9 mouse cellular contexts compared by ENCODE assay signal in genomic region chr5:111755330-111755729, GRCm38 (mm10). TPM values are rescaled to one million over a fixed set of nuclear protein-coding genes. Genes with fewer than 3 reads are reported as not detected.
DNase-seq lines count a peak whose midpoint lies in the region; ATAC-seq lines count a peak whose summit lies in the region.
"Had no signal": no experiment of that assay in that cellular context is flagged by ENCODE, and none has a peak within 500 bp of the region (broad histone marks: within the 10 kb centered on the region; RNA-seq: fewer than 3 reads in every experiment).

No protein-coding gene starts in this region.

- H3K27me3 ChIP-seq in lung, embryonic 15.5 days = no peaks in the 10 kb centered on the region
- no peaks in the 10 kb centered on the region; the same call in 1 of the 2 replicates for H3K27me3 ChIP-seq in embryonic facial prominence, embryonic 12.5 days
- H3K27me3 ChIP-seq in limb, embryonic 13.5 days = peaks cover 53% of the 10 kb centered on the region
- no peaks in the 10 kb centered on the region for H3K27me3 ChIP-seq in neural tube, embryonic 15.5 days (replicated peaks)

- ATAC-seq in lung, embryonic 15.5 days (ENCODE audit: borderline replicate concordance, extremely low read depth, low FRiP score, low TSS enrichment) = peak; percentile 62; the same call in 1 of the 2 replicates
- no peak for ATAC-seq in embryonic facial prominence, embryonic 12.5 days (ENCODE audit: insufficient number of reproducible peaks, insufficient read depth, low FRiP score, low TSS enrichment)
- ATAC-seq in limb, embryonic 13.5 days (ENCODE audit: low FRiP score, low read depth) = peak; percentile 66
- ATAC-seq in neural tube, embryonic 15.5 days (ENCODE audit: low FRiP score) = no peak

- no peak overlapping the region for H3K4me2 ChIP-seq in lung, embryonic 15.5 days
- H3K4me2 ChIP-seq in embryonic facial prominence, embryonic 12.5 days (replicated peaks) = peak overlapping the region; percentile 8; the same call in 1 of the 2 replicates
- H3K4me2 ChIP-seq in limb, embryonic 13.5 days (replicated peaks) = no peak overlapping the region
- H3K4me2 ChIP-seq in neural tube, embryonic 15.5 days = 0 out of 2 replicates have a peak overlapping the region, but pooled peaks have one; percentile 34

- no peaks in the 10 kb centered on the region for H3K36me3 ChIP-seq in lung, embryonic 15.5 days
- no peaks in the 10 kb centered on the region for H3K36me3 ChIP-seq in embryonic facial prominence, embryonic 12.5 days
- no peaks in the 10 kb centered on the region for H3K36me3 ChIP-seq in limb, embryonic 13.5 days
- H3K36me3 ChIP-seq in neural tube, embryonic 15.5 days = no peaks in the 10 kb centered on the region

- WGBS in lung, embryonic 15.5 days = 15% methylated on average over 5 of the region's 5 CpGs
- WGBS in embryonic facial prominence, embryonic 12.5 days = 5% methylated on average over 5 of the region's 5 CpGs
- WGBS in limb, embryonic 13.5 days = 13% methylated on average over 5 of the region's 5 CpGs
- 12% methylated on average over 5 of the region's 5 CpGs for WGBS in neural tube, embryonic 15.5 days

- no peak for DNase-seq in lung, postnatal 25 days (ENCODE audit: low spot score)
- DNase-seq in right cerebral cortex, postnatal 14 days = no peak
- no peak for DNase-seq in gastrocnemius, adult 18-20 months (ENCODE audit: low spot score)
- DNase-seq in frontal cortex, postnatal 14 days (ENCODE audit: low spot score in 2 of 2) = no peak

- H3K9ac ChIP-seq in lung, embryonic 15.5 days = no peak overlapping the region
- H3K9ac ChIP-seq in embryonic facial prominence, embryonic 12.5 days = no peak overlapping the region
- H3K9ac ChIP-seq in limb, embryonic 13.5 days = no peak overlapping the region
- no peak overlapping the region for H3K9ac ChIP-seq in neural tube, embryonic 15.5 days (replicated peaks)

- H3K4me1 ChIP-seq in lung, embryonic 15.5 days = peaks cover 5% of the 10 kb centered on the region; the same call in 1 of the 2 replicates
- H3K4me1 ChIP-seq in embryonic facial prominence, embryonic 12.5 days = peaks cover 3% of the 10 kb centered on the region
- H3K4me1 ChIP-seq in limb, embryonic 13.5 days = peaks cover 6% of the 10 kb centered on the region; the same call in 1 of the 2 replicates
- H3K4me1 ChIP-seq in neural tube, embryonic 15.5 days = peaks cover 11% of the 10 kb centered on the region

- no peak overlapping the region for H3K4me3 ChIP-seq in lung, embryonic 15.5 days
- H3K4me3 ChIP-seq in embryonic facial prominence, embryonic 12.5 days = no peak overlapping the region
- no peak overlapping the region for H3K4me3 ChIP-seq in limb, embryonic 13.5 days
- no peak overlapping the region for H3K4me3 ChIP-seq in neural tube, embryonic 15.5 days (replicated peaks)

- no peak overlapping the region for H3K27ac ChIP-seq in lung, embryonic 15.5 days
- no peak overlapping the region for H3K27ac ChIP-seq in embryonic facial prominence, embryonic 12.5 days
- H3K27ac ChIP-seq in limb, embryonic 13.5 days = no peak overlapping the region
- H3K27ac ChIP-seq in neural tube, embryonic 15.5 days (replicated peaks) = no peak overlapping the region

- H3K9me3 ChIP-seq in lung, embryonic 15.5 days = no peaks in the 10 kb centered on the region
- no peaks in the 10 kb centered on the region for H3K9me3 ChIP-seq in embryonic facial prominence, embryonic 12.5 days
- no peaks in the 10 kb centered on the region for H3K9me3 ChIP-seq in limb, embryonic 13.5 days
- no peaks in the 10 kb centered on the region for H3K9me3 ChIP-seq in neural tube, embryonic 15.5 days (replicated peaks)

RNA-seq across cellular contexts. Expression of gene Gm26897, which starts 21.6 kb away (rescaled TPM):
- not detected in 2 replicates for polyA plus RNA-seq in lung, embryonic 15.5 days (2015; fragmentation: Nextera tagmentation; extraction: Ambion mirVana)
- not detected in 2 replicates for polyA plus RNA-seq in embryonic facial prominence, embryonic 12.5 days (2016; fragmentation: Nextera tagmentation; extraction: Ambion mirVana)
- polyA plus RNA-seq in limb, embryonic 13.5 days (2015; fragmentation: Nextera tagmentation; extraction: Ambion mirVana) = not detected in 2 replicates
- polyA plus RNA-seq in neural tube, embryonic 15.5 days (2015; fragmentation: Nextera tagmentation; extraction: Ambion mirVana) = not detected in 2 replicates
- not detected for total RNA-seq in gastrocnemius, adult 18-20 months (2021)
- polyA plus RNA-seq: neural tube, embryonic 14.5 days had no signal

Comparison
In these comparisons a context has a peak if more than half of its experiments do, and no peak if none do; other contexts are left out.
1. ATAC-seq: peak in lung, embryonic 15.5 days (single experiment) and limb, embryonic 13.5 days (single experiment); none in embryonic facial prominence, embryonic 12.5 days (single experiment) and neural tube, embryonic 15.5 days (single experiment).
2. H3K4me2 ChIP-seq: peak in embryonic facial prominence, embryonic 12.5 days (single experiment) and neural tube, embryonic 15.5 days (single experiment); none in lung, embryonic 15.5 days (single experiment) and limb, embryonic 13.5 days (single experiment).